Mouse (Mus musculus): Measurements from ENCODE around the gene Smyd3.

Gene Smyd3

GRCm38 (mm10) chr1:179289744-179290143 lies 228.1 kb downstream of the Smyd3 start:
- no peak for DNase-seq (ENCODE audit: low read depth)

GRCm38 (mm10) chr1:179286748-179287147 lies 231.1 kb downstream of the Smyd3 start:
- no peak for DNase-seq (ENCODE audit: low read depth)

- DNase-seq (ENCODE audit: low read depth), result no peak
Observed at GRCm38 (mm10) chr1:179282821-179283220, 235.0 kb downstream of the Smyd3 start.

- no peak for DNase-seq (ENCODE audit: low read depth)
Observed at GRCm38 (mm10) chr1:179281401-179282121, 236.3 kb downstream of the Smyd3 start.

GRCm38 (mm10) chr1:179279116-179279515 lies 238.7 kb downstream of the Smyd3 start:
- DNase-seq (ENCODE audit: low read depth), result no peak

- DNase-seq (ENCODE audit: low read depth), result no peak
Observed at GRCm38 (mm10) chr1:179277346-179277745, 240.5 kb downstream of the Smyd3 start.

GRCm38 (mm10) chr1:179276866-179277265 lies 241.0 kb downstream of the Smyd3 start:
- DNase-seq (ENCODE audit: low read depth), result no peak

- DNase-seq (ENCODE audit: low read depth), result no peak
Observed at GRCm38 (mm10) chr1:179272926-179273325, 244.9 kb downstream of the Smyd3 start.

- no peak for DNase-seq (ENCODE audit: low read depth)
Observed at GRCm38 (mm10) chr1:179272351-179272750, 245.5 kb downstream of the Smyd3 start.

GRCm38 (mm10) chr1:179266936-179267335 lies 250.9 kb downstream of the Smyd3 start:
- no peak for DNase-seq (ENCODE audit: low read depth)

GRCm38 (mm10) chr1:179261496-179261966 lies 256.3 kb downstream of the Smyd3 start:
- DNase-seq (ENCODE audit: low read depth), result no peak

GRCm38 (mm10) chr1:179255826-179256512 lies 261.9 kb downstream of the Smyd3 start:
- no peak for DNase-seq (ENCODE audit: low read depth)

- DNase-seq (ENCODE audit: low read depth), result no peak
Observed at GRCm38 (mm10) chr1:179254531-179254930, 263.3 kb downstream of the Smyd3 start.

- DNase-seq (ENCODE audit: low read depth), result no peak
Observed at GRCm38 (mm10) chr1:179252611-179253010, 265.2 kb downstream of the Smyd3 start.

GRCm38 (mm10) chr1:179250388-179250787 lies 267.5 kb downstream of the Smyd3 start:
- no peak for DNase-seq (ENCODE audit: low read depth)

- DNase-seq (ENCODE audit: low read depth), result no peak
Observed at GRCm38 (mm10) chr1:179243554-179243953, 274.3 kb downstream of the Smyd3 start.

GRCm38 (mm10) chr1:179240663-179241279 lies 277.1 kb downstream of the Smyd3 start:
- DNase-seq (ENCODE audit: low read depth), result peak; percentile 73

GRCm38 (mm10) chr1:179238639-179239038 lies 279.2 kb downstream of the Smyd3 start:
- DNase-seq (ENCODE audit: low read depth), result no peak

- peak; percentile 25 for DNase-seq (ENCODE audit: low read depth)
Observed at GRCm38 (mm10) chr1:179237989-179238388, 279.9 kb downstream of the Smyd3 start.

- no peak for DNase-seq (ENCODE audit: low read depth)
Observed at GRCm38 (mm10) chr1:179236217-179236840, 281.5 kb downstream of the Smyd3 start.

- DNase-seq (ENCODE audit: low read depth), result peak; percentile 81
Observed at GRCm38 (mm10) chr1:179231777-179232661, 285.8 kb downstream of the Smyd3 start.

Data from naive thymus-derived CD4-positive, alpha-beta T cell, adult 2 months (primary cell).